Mouse (Mus musculus) heart, postnatal 0 days (tissue): ENCODE measurements around the gene Kel. TPM values are rescaled to one million over a fixed set of nuclear protein-coding genes. Genes with fewer than 3 reads are reported as not detected.

Experiments used
- ATAC-seq: fragments of 200-750 bp; cut with Nextera tagmentation; 2 replicates; pipeline ENCODE4 v1.8.0; 2017; ENCODE audit warnings: low read depth, moderate number of reproducible peaks, moderate library complexity; ENCODE audit not compliant: insufficient read depth
- DNase-seq: peaks from one replicate; pipeline ENCODE4 v3.0.0-alpha.2; 2016; ENCODE audit warnings: low spot score
- H3K27ac ChIP-seq: fragments of 300-500 bp; sonication (generic); 2 replicates; pipeline ENCODE4 v1.5.1; 2014; ENCODE audit warnings: low read depth, mild to moderate bottlenecking
- H3K27me3 ChIP-seq: fragments of 300-500 bp; sonication (generic); 2 replicates; pipeline ENCODE4 v1.6.1; 2014; ENCODE audit warnings: low read length, mixed read lengths; ENCODE audit not compliant: control insufficient read depth, insufficient read depth
- H3K36me3 ChIP-seq: fragments of 300-500 bp; sonication (generic); replicated peaks from 2 replicates; pipeline ENCODE4 v1.6.1; 2014; ENCODE audit warnings: low read length, mixed read lengths; ENCODE audit not compliant: control insufficient read depth, insufficient read depth
- H3K4me1 ChIP-seq: fragments of 300-500 bp; sonication (generic); 2 replicates; pipeline ENCODE4 v1.6.1; 2014; ENCODE audit warnings: antibody characterized with exemption; ENCODE audit not compliant: control insufficient read depth, insufficient read depth
- H3K4me2 ChIP-seq: fragments of 300-500 bp; sonication (generic); 2 replicates; pipeline ENCODE4 v1.6.1; 2014; ENCODE audit warnings: low read depth, mild to moderate bottlenecking, low read length, moderate library complexity
- H3K4me3 ChIP-seq: fragments of 300-500 bp; sonication (generic); 2 replicates; pipeline ENCODE4 v1.5.1; 2014; ENCODE audit warnings: low read depth, low read length
- H3K9ac ChIP-seq: fragments of 300-500 bp; sonication (generic); replicated peaks from 2 replicates; pipeline ENCODE4 v1.6.1; 2014; ENCODE audit warnings: low read depth, low read length, mixed read lengths
- H3K9me3 ChIP-seq: fragments of 300-500 bp; sonication (generic); replicated peaks from 2 replicates; pipeline ENCODE4 v1.6.1; 2016; ENCODE audit warnings: low read length; ENCODE audit not compliant: control insufficient read depth
- CTCF ChIP-seq: IDR thresholded peaks from 2 replicates; pipeline ENCODE4 v1.5.1; 2016; ENCODE audit warnings: antibody characterized with exemption, control low read depth, low read depth
- EP300 ChIP-seq: IDR thresholded peaks from 2 replicates; pipeline ENCODE4 v1.6.1; 2016; ENCODE audit warnings: antibody characterized with exemption, low read depth
- whole genome bisulfite sequencing: fragments of 180-500 bp; shearing (Covaris S2); extraction: QIAGEN DNeasy Blood & Tissue Kit; methylation state at CpG from one replicate; pipeline ENCODE4 v1.1.7; 2014; 5-methylcytosine and 5-hydroxymethylcytosine counted together
- polyA plus RNA-seq: library from polyadenylated mRNA; unstranded; fragments of >200 nt; fragmentation: Nextera tagmentation; extraction: Ambion mirVana; gene quantifications from 2 replicates; pipeline ENCODE4 v1.2.1, GENCODE M21; 2015
- total RNA-seq: library from RNA; depleted of rRNA; stranded (reverse); fragments of >200 nt; gene quantifications from 2 replicates; pipeline ENCODE4 v1.2.3, GENCODE M21; 2014; ENCODE audit warnings: low replicate concordance

Gene Kel
- total and polyA plus RNA-seq, 2 experiments from 2014 or later: 0.14 to 2.1 TPM

- Histone ChIP-seq H3K4me1 (no peaks in the 10 kb centered on the region), H3K4me3 (no peak overlapping the region), H3K9me3 (no peaks in the 10 kb centered on the region), H3K27ac (no peak overlapping the region), H3K36me3 (no peaks in the 10 kb centered on the region), H3K4me2 (no peak overlapping the region), H3K27me3 (no peaks in the 10 kb centered on the region), H3K9ac (no peak overlapping the region)
- no peak for ATAC-seq
- no peak for TF ChIP-seq EP300
- no peak for TF ChIP-seq CTCF
- no peak for DNase-seq
These were observed 11.9 kb downstream of the Kel start for GRCm38 (mm10) chr6:41692200-41692599.

DNA sequence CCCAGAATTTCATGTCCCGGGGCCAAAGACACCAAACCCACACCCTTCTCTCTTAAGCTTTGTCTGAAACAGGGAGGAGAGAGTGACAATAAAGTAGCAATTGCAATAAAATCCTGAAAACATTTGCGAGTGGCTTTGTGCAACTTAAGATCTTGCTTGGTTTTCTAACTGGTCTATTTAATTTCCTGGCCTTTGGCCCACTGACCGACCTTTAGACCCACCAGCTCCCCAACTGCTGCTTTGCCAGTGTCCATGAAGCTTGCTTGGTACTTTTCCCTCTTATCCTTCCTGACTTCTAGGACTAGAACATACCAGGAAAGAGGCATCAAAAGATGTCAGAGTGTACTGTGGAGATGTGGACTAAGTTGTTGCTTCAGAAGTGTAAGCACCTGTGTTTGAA, 18.5 kb downstream of the Kel start:
- ATAC-seq: no peak
- 72% methylated on average over 3 of the region's 3 CpGs for WGBS
- no peak for DNase-seq
- H3K36me3 ChIP-seq: no peaks in the 10 kb centered on the region
- no peak overlapping the region for H3K4me3 ChIP-seq
- no peak overlapping the region for H3K27ac ChIP-seq
- H3K4me2 ChIP-seq: no peak overlapping the region
- TF ChIP-seq CTCF (no peak), EP300 (no peak)
- H3K4me1 ChIP-seq: no peaks in the 10 kb centered on the region
- no peak overlapping the region for H3K9ac ChIP-seq
- H3K27me3 ChIP-seq: no peaks in the 10 kb centered on the region
- no peaks in the 10 kb centered on the region for H3K9me3 ChIP-seq

- H3K36me3 ChIP-seq: no peaks in the 10 kb centered on the region
- no peaks in the 10 kb centered on the region for H3K27me3 ChIP-seq
- ATAC-seq (no peak), DNase-seq (no peak)
- H3K9me3 ChIP-seq: no peaks in the 10 kb centered on the region
- TF ChIP-seq CTCF (no peak), EP300 (no peak)
- H3K4me3 ChIP-seq: no peak overlapping the region
- no peak overlapping the region for H3K27ac ChIP-seq
- no peaks in the 10 kb centered on the region for H3K4me1 ChIP-seq
- H3K4me2 ChIP-seq: no peak overlapping the region
- 31% methylated on average over 5 of the region's 5 CpGs for WGBS
- H3K9ac ChIP-seq: no peak overlapping the region
These were observed 19.2 kb downstream of the Kel start for GRCm38 (mm10) chr6:41684911-41685310.

DNA sequence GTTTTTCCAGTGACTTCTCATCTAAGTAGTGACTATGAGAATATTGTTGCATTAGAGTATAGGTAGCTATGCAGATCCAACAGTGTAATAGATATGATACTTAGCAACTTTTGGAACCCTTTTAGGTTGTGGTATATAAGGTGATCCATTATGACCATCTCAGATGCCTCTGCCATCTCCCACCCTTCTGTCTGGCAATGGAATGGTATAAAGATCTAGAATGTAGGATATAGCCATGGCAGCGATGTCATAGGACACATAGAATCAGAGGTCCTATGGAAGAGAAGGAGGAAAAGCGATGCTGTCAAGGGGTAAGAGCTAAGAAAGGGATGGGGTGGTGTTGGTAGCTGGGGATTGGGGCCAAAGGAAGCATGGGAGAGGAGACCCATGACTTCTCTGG, 20.0 kb downstream of the Kel start, which contains the start of gene Llcfc1:
Gene Llcfc1, plus strand, starts transcription at position 301 of the 400 bp plus-strand sequence.
- no peak for ATAC-seq
- TF ChIP-seq CTCF (no peak), EP300 (no peak)
- WGBS: 75% methylated on average over 2 of the region's 2 CpGs
- Histone ChIP-seq H3K4me3 (no peak within 1 kb of the TSS), H3K9me3 (no peaks in the 10 kb centered on the region), H3K27me3 (no peaks in the 10 kb centered on the region), H3K4me1 (no peaks in the 10 kb centered on the region), H3K4me2 (no peak within 1 kb of the TSS), H3K9ac (no peak within 1 kb of the TSS), H3K27ac (no peak within 1 kb of the TSS), H3K36me3 (no peaks in the 10 kb centered on the region)
- no peak for DNase-seq

DNA sequence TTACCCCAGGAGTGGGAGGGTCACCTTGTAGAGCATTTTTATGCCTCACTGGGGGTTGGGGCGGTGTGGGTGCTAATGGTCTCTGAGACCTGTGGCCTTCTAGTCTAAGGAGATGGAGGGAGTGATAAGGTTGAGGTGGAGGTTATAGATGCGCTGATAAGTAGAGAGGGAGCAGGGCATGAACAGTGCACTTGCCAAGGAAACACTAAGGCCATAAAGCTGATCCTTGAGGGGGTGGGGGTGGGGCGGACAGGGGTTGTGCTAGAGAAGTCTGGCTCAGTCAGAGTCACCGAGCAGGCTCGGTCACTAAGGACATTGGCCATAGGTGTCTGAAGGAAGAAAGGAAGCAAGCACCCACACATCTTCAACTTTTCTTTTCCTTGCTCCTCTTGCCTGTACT, 22.5 kb downstream of the Kel start:
- Histone ChIP-seq H3K27ac (no peak overlapping the region), H3K9me3 (no peaks in the 10 kb centered on the region), H3K9ac (no peak overlapping the region), H3K4me1 (no peaks in the 10 kb centered on the region), H3K27me3 (no peaks in the 10 kb centered on the region), H3K36me3 (no peaks in the 10 kb centered on the region), H3K4me3 (no peak overlapping the region), H3K4me2 (no peak overlapping the region)
- WGBS: 75% methylated on average over 5 of the region's 5 CpGs
- ATAC-seq (no peak), DNase-seq (no peak)
- TF ChIP-seq CTCF (no peak), EP300 (no peak)

DNA sequence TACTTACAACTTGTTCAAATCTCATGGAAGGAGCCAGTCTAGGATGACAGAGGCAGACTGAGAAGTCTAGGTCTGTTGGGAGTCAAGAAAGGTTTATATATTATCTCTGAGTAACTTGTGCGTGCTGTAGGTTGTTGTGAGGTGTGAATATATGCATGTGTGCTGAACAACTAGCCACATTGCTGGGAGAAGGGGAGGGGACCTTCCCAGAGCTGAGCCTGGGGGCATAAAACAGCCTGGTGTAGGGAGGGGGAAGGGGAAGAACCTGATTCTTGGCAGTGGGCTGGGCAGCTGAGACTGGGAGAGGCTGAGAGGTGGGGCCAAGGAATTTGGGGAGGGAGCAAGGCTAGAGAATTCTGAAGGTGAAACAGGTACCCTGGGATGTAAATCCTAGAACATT, 23.5 kb downstream of the Kel start, which contains the start of gene Trpv5:
Gene Trpv5, minus strand, starts transcription at position 101 of the 400 bp plus-strand sequence.
- TF ChIP-seq EP300: no peak
- no peak for TF ChIP-seq CTCF
- no peak within 1 kb of the TSS for H3K4me2 ChIP-seq
- ATAC-seq: no peak
- no peak for DNase-seq
- 70% methylated on average over 1 of the region's 1 CpGs for WGBS
- H3K36me3 ChIP-seq: no peaks in the 10 kb centered on the region
- H3K27me3 ChIP-seq: no peaks in the 10 kb centered on the region
- H3K4me3 ChIP-seq: no peak within 1 kb of the TSS
- H3K27ac ChIP-seq: no peak within 1 kb of the TSS
- H3K9ac ChIP-seq: no peak within 1 kb of the TSS
- no peaks in the 10 kb centered on the region for H3K9me3 ChIP-seq
- H3K4me1 ChIP-seq: no peaks in the 10 kb centered on the region
